Mouse (Mus musculus) embryonic facial prominence, embryonic 12.5 days (tissue): ENCODE results near the gene Clec4e. TPM values are rescaled to one million over a fixed set of nuclear protein-coding genes. Genes with fewer than 3 reads are reported as not detected.
"Not testable (repeated sequence)": the region's sequence is repeated elsewhere in the genome, so short reads cannot be mapped to it uniquely, and the experiment has no call there.

Source experiments
- ATAC-seq: fragments of 200-750 bp; cut with Nextera tagmentation; 2 replicates; pipeline ENCODE4 v1.8.0; 2017; ENCODE audit not compliant: insufficient number of reproducible peaks, insufficient read depth, low FRiP score, low TSS enrichment
- H3K27ac ChIP-seq: fragments of 300-500 bp; sonication (generic); 2 replicates; pipeline ENCODE4 v1.5.1; 2016; ENCODE audit warnings: mild to moderate bottlenecking
- H3K27me3 ChIP-seq: fragments of 300-500 bp; sonication (generic); 2 replicates; pipeline ENCODE4 v1.6.1; 2016; ENCODE audit warnings: mild to moderate bottlenecking, moderate library complexity
- H3K36me3 ChIP-seq: fragments of 300-500 bp; sonication (generic); 2 replicates; pipeline ENCODE4 v1.6.1; 2016; ENCODE audit warnings: mild to moderate bottlenecking
- H3K4me1 ChIP-seq: fragments of 300-500 bp; sonication (generic); 2 replicates; pipeline ENCODE4 v1.6.1; 2016
- H3K4me2 ChIP-seq: fragments of 300-500 bp; sonication (generic); replicated peaks from 2 replicates; pipeline ENCODE4 v1.6.1; 2016; ENCODE audit warnings: mild to moderate bottlenecking, moderate library complexity
- H3K4me3 ChIP-seq: fragments of 300-500 bp; sonication (generic); 2 replicates; pipeline ENCODE4 v1.5.1; 2016; ENCODE audit warnings: mild to moderate bottlenecking
- H3K9ac ChIP-seq: fragments of 300-500 bp; sonication (generic); 2 replicates; pipeline ENCODE4 v1.6.1; 2016; ENCODE audit warnings: mild to moderate bottlenecking, moderate library complexity
- H3K9me3 ChIP-seq: fragments of 300-500 bp; sonication (generic); 2 replicates; pipeline ENCODE4 v1.6.1; 2016; ENCODE audit warnings: mild to moderate bottlenecking, moderate library complexity
- WGBS: fragments of 180-500 bp; shearing (Covaris S2); methylation state at CpG from one replicate; pipeline ENCODE4 v1.1.7; 2016; 5-methylcytosine and 5-hydroxymethylcytosine counted together
- polyA plus RNA-seq: library from polyadenylated mRNA; unstranded; fragments of >200 nt; fragmentation: Nextera tagmentation; extraction: Ambion mirVana; gene quantifications from 2 replicates; pipeline ENCODE4 v1.2.1, GENCODE M21; 2016

Clec4e gene
- not detected in 2 replicates for polyA plus RNA-seq

DNA sequence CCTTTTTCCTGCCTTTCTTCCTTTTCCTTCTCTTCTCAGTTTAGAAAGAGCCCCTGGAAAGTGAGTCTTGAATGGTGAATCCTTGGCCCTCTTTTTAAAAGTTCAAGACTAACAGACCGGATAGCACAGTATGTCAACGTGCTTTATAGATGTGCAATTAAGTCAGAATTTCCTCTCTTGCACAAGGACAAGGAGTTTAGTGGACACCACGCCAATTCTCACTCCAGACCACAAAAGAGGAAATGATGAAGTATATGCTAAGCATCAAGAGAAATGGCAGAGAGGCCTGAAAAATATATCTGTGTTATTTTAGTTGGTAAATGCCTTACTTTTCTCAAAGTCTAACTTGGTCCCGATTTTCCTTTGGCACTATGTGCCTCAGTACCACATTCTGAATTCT, at the start of gene Clec4e:
TSS of gene Clec4e (minus strand) at position 118 of the 400 bp plus-strand sequence.
- no peaks in the 10 kb centered on the region for H3K4me1 ChIP-seq
- no peaks in the 10 kb centered on the region for H3K27me3 ChIP-seq
- H3K9ac ChIP-seq: no peak within 1 kb of the TSS
- H3K27ac ChIP-seq: no peak within 1 kb of the TSS
- WGBS: 80% methylated on average over 4 of the region's 4 CpGs
- no peaks in the 10 kb centered on the region for H3K9me3 ChIP-seq
- no peak within 1 kb of the TSS for H3K4me2 ChIP-seq
- no peak within 1 kb of the TSS for H3K4me3 ChIP-seq
- ATAC-seq: no peak
- no peaks in the 10 kb centered on the region for H3K36me3 ChIP-seq

DNA sequence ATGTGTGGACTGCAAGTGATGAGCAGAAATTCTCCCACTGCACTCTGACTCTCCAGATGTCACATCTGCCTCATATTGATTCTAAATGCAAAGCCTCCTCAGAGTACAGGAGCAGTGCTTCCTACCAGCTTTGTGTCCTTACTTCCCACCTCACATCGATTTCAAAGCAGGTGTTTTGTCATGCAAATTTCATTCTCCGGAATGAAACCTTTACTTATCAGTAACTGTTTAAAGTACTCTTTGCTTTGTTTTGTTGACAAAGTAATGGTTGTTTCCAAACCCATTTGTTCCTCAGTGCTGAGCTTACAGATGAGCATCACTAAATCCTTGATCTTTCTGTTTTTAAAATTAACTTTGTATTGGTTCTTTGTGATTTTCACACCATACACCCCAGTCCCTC, 42.8 kb upstream of the Clec4e start:
- no peak for ATAC-seq
- Histone ChIP-seq H3K27ac (no peak overlapping the region), H3K36me3 (no peaks in the 10 kb centered on the region), H3K4me2 (no peak overlapping the region), H3K27me3 (no peaks in the 10 kb centered on the region), H3K4me1 (no peaks in the 10 kb centered on the region), H3K4me3 (no peak overlapping the region), H3K9ac (no peak overlapping the region), H3K9me3 (no peaks in the 10 kb centered on the region)
- WGBS: 45% methylated on average over 2 of the region's 2 CpGs

DNA sequence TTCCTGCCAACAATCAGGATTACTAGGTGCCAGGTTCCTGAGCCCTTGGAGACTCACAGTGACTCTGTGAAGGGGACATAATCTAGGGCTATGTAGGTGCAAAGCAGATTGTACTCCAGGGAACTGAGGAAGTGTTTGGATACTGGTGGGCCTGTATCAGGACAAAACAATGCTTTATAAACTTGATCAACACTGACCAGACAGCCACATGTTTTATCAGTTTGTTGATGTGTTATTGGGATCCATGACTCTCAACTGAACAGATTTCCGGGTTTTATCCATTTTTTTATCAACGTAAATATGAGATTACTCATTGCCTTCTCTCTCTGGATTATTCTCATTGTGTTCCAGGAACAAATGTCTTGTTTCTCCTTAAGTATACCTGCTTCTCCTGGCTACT, 18.4 kb upstream of the Clec4e start, which contains the start of gene Vmn2r19:
TSS of gene Vmn2r19 (plus strand) at position 301 of the 400 bp plus-strand sequence.
- Histone ChIP-seq H3K4me3 (no peak within 1 kb of the TSS), H3K9ac (no peak within 1 kb of the TSS), H3K36me3 (no peaks in the 10 kb centered on the region), H3K9me3 (no peaks in the 10 kb centered on the region), H3K4me1 (no peaks in the 10 kb centered on the region), H3K27ac (no peak within 1 kb of the TSS), H3K4me2 (no peak within 1 kb of the TSS), H3K27me3 (no peaks in the 10 kb centered on the region)
- whole genome bisulfite sequencing: 84% methylated on average over 2 of the region's 2 CpGs
- ATAC-seq: no peak

DNA sequence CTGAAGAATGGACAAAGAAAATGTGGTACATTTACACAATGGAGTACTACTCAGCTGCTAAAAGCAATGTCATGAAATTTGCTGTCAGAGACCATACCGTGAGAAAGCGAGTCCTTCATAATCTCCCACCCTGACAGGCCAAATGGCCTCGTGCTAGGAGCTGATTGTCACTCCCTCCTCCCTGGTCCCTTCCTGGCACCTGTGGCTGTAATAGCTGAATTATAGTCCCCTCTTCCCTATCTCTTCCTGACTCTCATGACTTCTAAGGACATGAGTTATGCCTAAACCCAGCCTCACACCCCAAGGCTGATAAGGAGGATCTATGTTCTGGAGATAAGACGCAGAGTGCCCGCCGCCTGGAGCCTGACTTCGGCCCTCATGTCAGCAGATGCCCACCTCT, 16.6 kb upstream of the Clec4e start:
- H3K4me1 ChIP-seq, H3K27ac ChIP-seq, H3K4me3 ChIP-seq, H3K9ac ChIP-seq, ATAC-seq, H3K27me3 ChIP-seq, H3K9me3 ChIP-seq, H3K4me2 ChIP-seq, H3K36me3 ChIP-seq: not testable (repeated sequence)
- 86% methylated on average over 7 of the region's 7 CpGs for WGBS

DNA sequence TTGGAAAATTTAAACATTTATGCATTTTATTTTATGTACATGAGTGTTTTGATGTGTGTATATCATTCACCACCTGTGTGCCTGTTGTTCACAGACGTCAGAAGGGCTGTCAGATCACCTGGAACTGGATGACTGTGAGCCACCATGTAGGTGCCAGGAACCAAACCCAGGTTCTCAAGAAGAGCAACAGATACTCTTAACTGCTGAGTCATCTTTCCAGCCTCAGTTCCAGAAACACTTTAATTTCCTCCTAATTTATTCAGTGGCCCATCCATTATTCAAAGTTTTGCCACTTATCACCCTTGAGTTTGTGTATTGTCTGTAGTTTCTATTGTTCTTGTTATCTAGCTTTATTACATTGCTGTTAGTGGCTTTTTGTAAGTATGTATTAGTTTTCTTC, 7.0 kb upstream of the Clec4e start:
- Histone ChIP-seq H3K9ac (no peak overlapping the region), H3K27ac (no peak overlapping the region), H3K27me3 (no peaks in the 10 kb centered on the region), H3K36me3 (no peaks in the 10 kb centered on the region), H3K4me3 (no peak overlapping the region), H3K4me1 (no peaks in the 10 kb centered on the region), H3K4me2 (no peak overlapping the region), H3K9me3 (no peaks in the 10 kb centered on the region)
- ATAC-seq: no peak
- 56% methylated on average over 1 of the region's 1 CpGs for WGBS

DNA sequence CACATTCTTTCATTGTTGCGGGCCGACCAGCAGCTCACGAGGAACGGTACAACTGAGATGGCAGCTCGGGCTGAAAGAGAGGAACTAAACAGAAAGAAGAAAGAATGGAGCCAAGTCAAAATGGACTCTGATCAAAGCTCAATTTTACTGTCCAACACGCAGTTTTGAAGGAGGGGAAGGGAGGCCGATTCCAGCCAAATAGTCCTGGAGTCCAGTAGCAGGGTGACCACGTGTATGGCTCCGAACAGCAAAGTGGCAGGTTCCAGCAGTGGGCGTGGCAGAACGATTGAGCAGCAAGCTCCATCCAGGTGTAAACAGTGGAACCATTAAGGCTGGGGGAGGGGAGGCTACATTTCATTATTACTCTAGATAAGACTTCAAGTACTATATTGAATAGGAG, 3.8 kb upstream of the Clec4e start:
- WGBS: 92% methylated on average over 11 of the region's 11 CpGs
- not testable (repeated sequence) for H3K4me1 ChIP-seq, H3K27me3 ChIP-seq, H3K4me2 ChIP-seq, H3K27ac ChIP-seq, H3K36me3 ChIP-seq, H3K4me3 ChIP-seq, ATAC-seq, H3K9me3 ChIP-seq, H3K9ac ChIP-seq

DNA sequence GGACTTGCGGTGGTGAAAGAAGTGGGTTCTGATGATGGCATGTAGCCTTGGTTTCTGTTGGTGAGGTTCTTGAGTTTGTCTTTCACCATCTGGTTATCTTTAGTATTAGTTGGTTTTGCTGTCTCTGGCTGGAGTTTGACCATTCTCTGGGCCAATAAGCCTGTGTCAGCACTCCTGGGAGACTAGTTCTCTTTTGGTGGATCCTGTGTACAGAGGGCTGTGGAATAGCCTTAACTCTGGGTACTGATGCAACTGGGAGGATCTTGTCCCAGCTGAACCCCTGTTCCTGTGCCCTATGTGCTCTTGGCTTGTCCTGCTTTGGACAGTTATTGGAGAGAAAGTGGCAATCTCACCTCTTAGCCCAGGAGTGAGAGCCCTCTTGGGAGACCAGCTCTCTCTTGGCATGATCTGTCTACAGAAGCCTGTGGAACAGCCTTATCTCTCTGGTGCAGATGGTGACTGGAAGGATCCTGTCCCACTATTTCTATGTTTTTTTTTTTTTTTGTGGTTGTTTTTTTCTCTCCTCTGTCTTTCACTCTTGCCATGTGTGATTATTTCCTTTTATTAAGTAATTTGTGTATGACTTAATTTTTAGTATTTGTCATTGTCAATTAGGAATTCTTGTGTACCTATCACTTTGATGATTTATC, 3.2 kb upstream of the Clec4e start:
- no peak for ATAC-seq
- Histone ChIP-seq H3K27me3 (no peaks in the 10 kb centered on the region), H3K36me3 (no peaks in the 10 kb centered on the region), H3K9ac (no peak overlapping the region), H3K27ac (no peak overlapping the region), H3K4me1 (no peaks in the 10 kb centered on the region), H3K9me3 (no peaks in the 10 kb centered on the region), H3K4me3 (no peak overlapping the region), H3K4me2 (no peak overlapping the region)
- 86% methylated on average over 1 of the region's 1 CpGs for WGBS

DNA sequence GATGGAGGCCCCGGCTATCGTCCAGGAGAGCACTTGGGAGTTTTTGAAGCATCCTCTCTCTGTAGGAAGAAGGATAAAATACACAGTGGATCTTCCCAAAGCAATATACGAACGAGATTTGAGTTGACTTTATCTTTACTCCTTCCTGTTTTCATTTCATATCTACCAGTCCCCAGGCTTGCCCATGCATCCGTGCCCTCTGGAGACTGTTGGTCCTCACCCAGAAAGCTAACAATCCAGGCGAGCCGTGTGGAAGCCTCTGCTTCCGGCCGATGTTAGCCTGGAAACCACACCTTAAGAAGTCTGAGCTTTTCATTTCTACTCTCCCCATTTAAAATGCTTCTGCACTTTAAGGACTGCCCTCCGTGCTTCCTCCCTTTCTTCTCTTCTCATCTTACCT, 739 bp downstream of the Clec4e start:
- Histone ChIP-seq H3K4me2 (no peak overlapping the region), H3K4me1 (no peaks in the 10 kb centered on the region), H3K36me3 (no peaks in the 10 kb centered on the region), H3K9ac (no peak overlapping the region), H3K27me3 (no peaks in the 10 kb centered on the region), H3K4me3 (no peak overlapping the region), H3K9me3 (no peaks in the 10 kb centered on the region), H3K27ac (no peak overlapping the region)
- ATAC-seq: no peak
- 78% methylated on average over 10 of the region's 10 CpGs for WGBS

DNA sequence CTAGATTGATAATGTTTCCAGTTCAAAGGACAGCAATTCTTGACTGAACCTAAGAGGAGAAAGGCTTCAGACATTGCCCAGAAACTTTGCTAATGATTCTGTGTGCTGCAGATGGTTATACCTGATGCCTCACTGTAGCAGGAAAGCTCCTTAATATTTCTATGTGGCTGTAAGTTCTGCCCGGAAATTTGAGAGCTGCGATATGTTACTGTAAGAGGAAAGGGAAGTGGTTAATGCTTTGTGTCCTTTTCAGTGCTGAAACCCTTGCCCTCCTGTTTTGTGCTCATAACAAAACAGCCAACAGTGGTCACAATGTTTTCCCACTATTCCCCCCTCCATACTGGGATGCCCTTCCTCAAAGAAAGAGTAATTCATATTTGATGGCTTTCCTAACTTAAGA, 3.4 kb downstream of the Clec4e start:
- H3K27me3 ChIP-seq: no peaks in the 10 kb centered on the region
- H3K4me1 ChIP-seq: no peaks in the 10 kb centered on the region
- WGBS: 83% methylated on average over 2 of the region's 2 CpGs
- no peak overlapping the region for H3K4me3 ChIP-seq
- no peaks in the 10 kb centered on the region for H3K36me3 ChIP-seq
- H3K27ac ChIP-seq: no peak overlapping the region
- no peaks in the 10 kb centered on the region for H3K9me3 ChIP-seq
- no peak overlapping the region for H3K4me2 ChIP-seq
- H3K9ac ChIP-seq: no peak overlapping the region
- ATAC-seq: no peak

DNA sequence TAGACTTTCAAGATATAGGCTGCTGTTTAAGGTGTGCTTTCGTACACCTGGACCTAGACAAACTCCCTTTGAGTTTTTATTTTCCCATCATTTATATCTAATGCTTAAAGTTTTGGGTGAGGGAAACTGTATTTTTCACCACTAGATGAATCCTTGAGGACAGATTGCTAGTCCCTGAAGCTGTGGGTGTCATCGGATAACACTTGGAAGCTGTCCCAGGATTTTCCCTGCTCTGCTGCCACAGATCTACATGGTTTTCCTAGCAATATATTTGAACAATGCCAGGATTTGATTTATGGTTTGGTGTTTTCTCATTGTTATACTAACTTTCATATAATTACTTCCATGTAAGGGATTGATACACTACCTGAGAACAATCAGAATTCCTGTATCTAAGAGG, 10.2 kb downstream of the Clec4e start:
- H3K27me3 ChIP-seq: no peaks in the 10 kb centered on the region
- WGBS: 91% methylated on average over 2 of the region's 2 CpGs
- no peak overlapping the region for H3K4me3 ChIP-seq
- no peak overlapping the region for H3K4me2 ChIP-seq
- ATAC-seq: no peak
- H3K4me1 ChIP-seq: no peaks in the 10 kb centered on the region
- no peak overlapping the region for H3K27ac ChIP-seq
- H3K9ac ChIP-seq: no peak overlapping the region
- no peaks in the 10 kb centered on the region for H3K36me3 ChIP-seq
- no peaks in the 10 kb centered on the region for H3K9me3 ChIP-seq

DNA sequence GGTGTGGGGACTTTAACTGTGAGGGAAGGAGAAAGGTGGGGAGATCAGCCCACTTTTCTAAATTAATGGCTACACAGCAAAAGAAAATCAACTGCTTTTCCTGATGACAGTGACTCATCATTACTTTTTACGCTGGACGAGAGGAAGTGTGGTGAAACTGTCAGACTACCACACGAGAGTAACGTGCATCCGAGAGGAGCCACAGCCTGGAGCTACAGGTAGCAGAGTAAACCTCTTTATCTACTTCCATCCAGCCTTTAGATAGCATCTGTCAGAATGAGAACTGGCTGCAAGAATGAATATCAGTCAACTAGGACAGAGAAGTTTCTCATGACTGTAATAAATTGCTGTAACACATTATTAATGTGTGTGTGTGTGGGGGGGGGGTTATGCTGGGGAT, 22.7 kb downstream of the Clec4e start:
- no peaks in the 10 kb centered on the region for H3K36me3 ChIP-seq
- no peak overlapping the region for H3K9ac ChIP-seq
- H3K4me3 ChIP-seq: no peak overlapping the region
- H3K4me1 ChIP-seq: no peaks in the 10 kb centered on the region
- H3K4me2 ChIP-seq: no peak overlapping the region
- no peak for ATAC-seq
- no peak overlapping the region for H3K27ac ChIP-seq
- WGBS: 84% methylated on average over 5 of the region's 5 CpGs
- H3K27me3 ChIP-seq: no peaks in the 10 kb centered on the region
- no peaks in the 10 kb centered on the region for H3K9me3 ChIP-seq

DNA sequence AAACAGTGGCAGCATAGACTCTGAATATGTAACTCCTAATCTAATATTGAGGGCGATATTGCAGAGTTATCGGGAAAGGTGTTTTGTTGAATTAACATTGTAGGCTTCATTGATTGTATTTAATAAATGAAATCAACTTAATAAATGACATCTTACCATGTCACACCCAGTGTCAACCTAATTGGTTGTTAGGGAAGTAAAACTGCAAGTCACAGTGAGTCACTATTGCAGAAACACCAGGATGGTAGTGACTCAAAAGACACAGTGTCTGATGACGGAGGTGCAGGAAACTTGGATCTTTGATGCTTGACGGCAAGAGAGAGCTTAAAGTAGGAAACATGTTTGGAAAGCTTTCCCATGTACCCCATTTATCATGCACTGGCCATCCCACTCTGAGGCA, 23.9 kb downstream of the Clec4e start:
- Histone ChIP-seq H3K9me3 (no peaks in the 10 kb centered on the region), H3K4me1 (no peaks in the 10 kb centered on the region), H3K9ac (no peak overlapping the region), H3K4me3 (no peak overlapping the region), H3K4me2 (no peak overlapping the region), H3K27me3 (no peaks in the 10 kb centered on the region), H3K36me3 (no peaks in the 10 kb centered on the region), H3K27ac (no peak overlapping the region)
- ATAC-seq: no peak
- WGBS: 87% methylated on average over 4 of the region's 4 CpGs

DNA sequence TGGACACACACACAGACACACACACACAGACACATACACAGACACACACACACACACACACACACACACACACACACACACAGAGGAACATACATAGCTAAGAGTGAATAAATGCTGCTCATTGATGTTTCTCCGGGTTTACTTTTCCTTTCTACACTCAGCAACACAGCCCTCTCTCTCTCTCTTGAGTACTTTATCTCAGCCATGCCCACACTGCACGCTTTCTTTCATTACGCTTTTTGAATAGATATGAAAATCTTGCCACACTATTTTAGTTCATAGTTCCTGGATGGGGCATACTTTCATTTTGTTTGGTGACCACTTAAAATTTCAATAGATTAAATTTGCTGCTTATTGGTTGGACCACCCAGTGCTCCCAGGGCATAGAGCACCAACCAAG, 25.5 kb downstream of the Clec4e start:
- 93% methylated on average over 3 of the region's 3 CpGs for WGBS
- Histone ChIP-seq H3K9me3 (no peaks in the 10 kb centered on the region), H3K4me2 (no peak overlapping the region), H3K27ac (no peak overlapping the region), H3K9ac (no peak overlapping the region), H3K4me3 (no peak overlapping the region), H3K36me3 (no peaks in the 10 kb centered on the region), H3K4me1 (no peaks in the 10 kb centered on the region), H3K27me3 (no peaks in the 10 kb centered on the region)
- no peak for ATAC-seq
